Mouse (Mus musculus) G1E (cell line): ENCODE data around the gene Gm26741. TPM values are rescaled to one million over a fixed set of nuclear protein-coding genes. Genes with fewer than 3 reads are reported as not detected.

Experiments
- ATAC-seq: 2 replicates; pipeline ENCODE4 v1.8.0; 2016; ENCODE audit warnings: mild to moderate bottlenecking; ENCODE audit not compliant: insufficient number of reproducible peaks, poor library complexity, low FRiP score, severe bottlenecking; ENCODE audit errors: extremely low read depth
- DNase-seq: peaks from one replicate; pipeline ENCODE4 v3.0.0; 2012; ENCODE audit warnings: low spot score
- H3K27me3 ChIP-seq: 2 replicates; pipeline ENCODE4 v1.6.1; 2012; ENCODE audit warnings: mild to moderate bottlenecking, low read length, inconsistent platforms; ENCODE audit not compliant: insufficient read depth
- H3K36me3 ChIP-seq: replicated peaks from 2 replicates; pipeline ENCODE3; 2012; ENCODE audit warnings: mild to moderate bottlenecking, inconsistent platforms
- H3K4me1 ChIP-seq: 2 replicates; pipeline ENCODE4 v1.6.1; 2012; ENCODE audit warnings: low read depth, low read length, inconsistent platforms, mixed read lengths; ENCODE audit not compliant: insufficient read depth
- H3K4me3 ChIP-seq: 2 replicates; pipeline ENCODE4 v1.5.1; 2012; ENCODE audit warnings: low read depth, mild to moderate bottlenecking, inconsistent platforms, low read length, moderate library complexity, mixed read lengths
- H3K9me3 ChIP-seq: replicated peaks from 2 replicates; pipeline ENCODE4 v1.6.1; 2012; ENCODE audit warnings: inconsistent platforms
- CTCF ChIP-seq: IDR thresholded peaks from 2 replicates; pipeline ENCODE4 v1.5.1; 2012; ENCODE audit warnings: low read depth, low read length, inconsistent platforms, mixed read lengths
- GATA1 ChIP-seq: IDR thresholded peaks from 2 replicates; pipeline ENCODE4 v1.6.1; 2012; ENCODE audit warnings: borderline replicate concordance, low read length, inconsistent platforms, mixed read lengths
- GATA2 ChIP-seq: IDR thresholded peaks from 2 replicates; pipeline ENCODE4 v1.6.1; 2012; ENCODE audit warnings: low read depth, low read length, inconsistent platforms, borderline replicate concordance
- POLR2AphosphoS5 ChIP-seq: IDR thresholded peaks from 2 replicates; pipeline ENCODE4 v1.6.1; 2012; ENCODE audit warnings: low read depth, low read length, inconsistent platforms; ENCODE audit not compliant: insufficient replicate concordance
- TAL1 ChIP-seq: conservative IDR thresholded peaks from 2 replicates; pipeline ENCODE4 v1.6.1; 2012; ENCODE audit warnings: low read depth, low read length, inconsistent platforms, mixed read lengths
- polyA plus RNA-seq: library from polyadenylated mRNA; stranded (reverse); fragments of >175 nt; gene quantifications from 2 replicates; pipeline ENCODE4 v1.2.3, GENCODE M21; 2012
- total RNA-seq, 2 experiments: library from RNA; stranded (forward) in 1 of 2; stranded (reverse) in 1 of 2; fragments of 200-1000 nt in 1 of 2; fragments of >200 nt in 1 of 2; fragmentation: Nextera tagmentation in 1 of 2; gene quantifications; 2 replicates each; pipeline ENCODE4 v1.2.3; 2014 to 2017

The Gm26741 gene
- total and polyA plus RNA-seq, 3 experiments = not detected

DNA sequence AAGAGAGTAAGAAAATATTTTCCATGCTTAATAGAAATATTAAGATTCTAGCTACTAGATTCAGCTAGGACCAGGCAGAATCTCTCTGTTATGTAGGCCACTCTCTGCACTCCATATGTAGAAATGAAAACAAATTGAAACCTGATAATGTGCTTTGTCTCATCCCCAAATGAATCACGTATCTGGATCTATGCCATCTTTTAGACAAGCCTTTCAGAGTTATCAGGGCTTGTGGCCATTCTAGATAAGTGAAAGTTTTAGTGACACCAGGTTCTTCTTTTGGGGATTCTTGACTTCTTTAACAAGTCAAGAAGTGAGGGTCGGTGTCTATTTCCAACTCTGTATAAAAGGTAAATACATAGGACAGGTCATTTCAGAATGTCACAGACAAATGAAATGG lies 40.1 kb downstream of the Gm26741 start:
- ATAC-seq = no peak
- TF ChIP-seq TAL1 (no peak), CTCF (no peak), GATA1 (no peak), POLR2AphosphoS5 (no peak), GATA2 (no peak)
- Histone ChIP-seq H3K4me3 (no peak overlapping the region), H3K27me3 (no peaks in the 10 kb centered on the region), H3K9me3 (no peaks in the 10 kb centered on the region), H3K4me1 (no peaks in the 10 kb centered on the region), H3K36me3 (no peaks in the 10 kb centered on the region)
- no peak for DNase-seq

DNA sequence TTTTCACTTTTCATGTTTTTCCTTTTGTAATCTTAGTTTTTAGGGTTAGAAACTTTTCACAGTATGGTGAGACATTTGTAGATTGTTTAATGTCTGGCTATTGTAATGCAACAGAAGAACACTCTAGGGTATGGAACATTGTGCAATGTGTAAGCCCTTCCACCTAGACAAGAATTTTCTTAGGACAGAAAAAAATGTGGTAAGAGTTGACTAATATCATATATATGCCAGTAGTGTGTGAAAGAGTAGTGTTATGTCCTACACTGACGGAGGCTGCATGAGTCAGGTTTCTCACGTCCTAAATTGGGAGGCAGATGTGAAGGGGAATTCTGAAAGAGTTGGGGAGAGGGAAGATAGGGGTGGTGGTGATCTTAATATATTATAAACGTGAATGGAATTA lies 41.2 kb downstream of the Gm26741 start:
- no peak for TF ChIP-seq TAL1
- no peak for TF ChIP-seq CTCF
- TF ChIP-seq GATA2 = no peak
- no peak for TF ChIP-seq POLR2AphosphoS5
- TF ChIP-seq GATA1 = no peak
- no peak for ATAC-seq

DNA sequence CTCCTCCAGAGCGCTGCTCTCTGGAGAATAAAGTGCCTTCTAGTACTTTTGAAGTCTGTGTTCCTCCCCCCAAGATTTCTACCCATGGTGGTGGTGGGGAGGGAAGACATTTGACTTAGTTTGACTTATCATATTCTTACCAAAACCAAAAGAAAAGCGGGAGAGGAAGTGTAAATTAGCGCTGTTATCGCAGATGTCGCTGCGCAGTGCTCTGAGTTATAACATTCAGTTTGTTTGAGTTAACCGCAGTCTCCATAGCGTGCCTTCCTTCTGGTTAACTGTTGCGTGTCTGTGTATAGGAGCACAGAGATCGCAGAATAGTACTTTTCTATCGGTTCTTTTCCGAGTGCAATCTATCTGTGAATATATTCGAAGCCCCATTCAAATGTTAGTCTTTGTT lies 46.6 kb downstream of the Gm26741 start:
- H3K4me1 ChIP-seq = no peaks in the 10 kb centered on the region
- DNase-seq = no peak
- TF ChIP-seq TAL1 (no peak), POLR2AphosphoS5 (no peak), GATA1 (no peak), GATA2 (no peak), CTCF (no peak)
- no peak overlapping the region for H3K4me3 ChIP-seq
- no peaks in the 10 kb centered on the region for H3K9me3 ChIP-seq
- no peak for ATAC-seq
- no peaks in the 10 kb centered on the region for H3K36me3 ChIP-seq
- H3K27me3 ChIP-seq = peaks cover 3% of the 10 kb centered on the region; the same call in 1 of the 2 replicates

More for the DNA sequence above, 41.2 kb downstream of the Gm26741 start:
- no peaks in the 10 kb centered on the region for H3K4me1 ChIP-seq
- no peak overlapping the region for H3K4me3 ChIP-seq
- peaks cover 3% of the 10 kb centered on the region; the same call in 1 of the 2 replicates for H3K27me3 ChIP-seq
- DNase-seq = no peak
- H3K36me3 ChIP-seq = no peaks in the 10 kb centered on the region
- H3K9me3 ChIP-seq = no peaks in the 10 kb centered on the region

GRCm38 (mm10) chr10:52407526-52407925 lies 49.0 kb downstream of the Gm26741 start:
- TF ChIP-seq GATA1 (no peak), CTCF (no peak), GATA2 (no peak), POLR2AphosphoS5 (no peak), TAL1 (no peak)
- H3K9me3 ChIP-seq = no peaks in the 10 kb centered on the region
- H3K36me3 ChIP-seq = no peaks in the 10 kb centered on the region
- no peak for DNase-seq
- peaks cover 6% of the 10 kb centered on the region; the same call in 1 of the 2 replicates for H3K27me3 ChIP-seq
- no peak overlapping the region for H3K4me3 ChIP-seq
- H3K4me1 ChIP-seq = no peaks in the 10 kb centered on the region
- ATAC-seq = no peak

Other genes with a start within 250 kb of the Gm26741 start
- not detected in 2 replicates for gene Ros1, start 163.5 kb upstream of the Gm26741 start, total RNA-seq (2014; fragmentation: Nextera tagmentation)
- under 0.01 TPM in 1 of 2 replicates, not detected in the other for gene Ros1, start 163.5 kb upstream of the Gm26741 start, total RNA-seq (2017)
- not detected in 2 replicates for gene Ros1, start 163.5 kb upstream of the Gm26741 start, polyA plus RNA-seq
- gene Dcbld1, start 125.1 kb upstream of the Gm26741 start, total RNA-seq (2014; fragmentation: Nextera tagmentation) = not detected in 2 replicates
- gene Dcbld1, start 125.1 kb upstream of the Gm26741 start, total RNA-seq (2017) = under 0.01 and 0.06 TPM in 2 replicates
- not detected in 2 replicates for gene Dcbld1, start 125.1 kb upstream of the Gm26741 start, polyA plus RNA-seq
- gene Gopc, start 23.4 kb downstream of the Gm26741 start, total RNA-seq (2014; fragmentation: Nextera tagmentation) = 15.0 and 16.8 TPM in 2 replicates
- gene Gopc, start 23.4 kb downstream of the Gm26741 start, total RNA-seq (2017) = 8.9 and 14.1 TPM in 2 replicates
- gene Gopc, start 23.4 kb downstream of the Gm26741 start, polyA plus RNA-seq = 1.5 and 1.9 TPM in 2 replicates
- not detected in 2 replicates for gene Nepn, start 30.2 kb downstream of the Gm26741 start, total RNA-seq (2014; fragmentation: Nextera tagmentation)
- gene Nepn, start 30.2 kb downstream of the Gm26741 start, total RNA-seq (2017) = not detected in 2 replicates
- not detected in 2 replicates for gene Nepn, start 30.2 kb downstream of the Gm26741 start, polyA plus RNA-seq
- 8.3 and 12.0 TPM in 2 replicates for gene Nus1, start 58.8 kb downstream of the Gm26741 start, total RNA-seq (2014; fragmentation: Nextera tagmentation)
- 10.2 and 12.7 TPM in 2 replicates for gene Nus1, start 58.8 kb downstream of the Gm26741 start, total RNA-seq (2017)
- gene Nus1, start 58.8 kb downstream of the Gm26741 start, polyA plus RNA-seq = 7.6 and 9.0 TPM in 2 replicates